Mouse (Mus musculus): Measurements from ENCODE around the gene Cyp2c70.
"Not testable (repeated sequence)": the region's sequence is repeated elsewhere in the genome, so short reads cannot be mapped to it uniquely, and the experiment has no call there.

Cyp2c70 gene

GRCm38 (mm10) chr19:40187160-40187559, at the start of gene Cyp2c70:
Gene Cyp2c70, minus strand, starts transcription at chr19:40187333.
- DNase-seq (ENCODE audit: low spot score): no peak

GRCm38 (mm10) chr19:40232560-40232959, 45.4 kb upstream of the Cyp2c70 start:
- DNase-seq (ENCODE audit: low spot score): no peak

GRCm38 (mm10) chr19:40231825-40232541, 44.9 kb upstream of the Cyp2c70 start:
- DNase-seq (ENCODE audit: low spot score): no peak

GRCm38 (mm10) chr19:40231074-40231738, 44.1 kb upstream of the Cyp2c70 start:
- no peak for DNase-seq (ENCODE audit: low spot score)

GRCm38 (mm10) chr19:40226516-40227151, 39.5 kb upstream of the Cyp2c70 start:
- no peak for DNase-seq (ENCODE audit: low spot score)

DNA sequence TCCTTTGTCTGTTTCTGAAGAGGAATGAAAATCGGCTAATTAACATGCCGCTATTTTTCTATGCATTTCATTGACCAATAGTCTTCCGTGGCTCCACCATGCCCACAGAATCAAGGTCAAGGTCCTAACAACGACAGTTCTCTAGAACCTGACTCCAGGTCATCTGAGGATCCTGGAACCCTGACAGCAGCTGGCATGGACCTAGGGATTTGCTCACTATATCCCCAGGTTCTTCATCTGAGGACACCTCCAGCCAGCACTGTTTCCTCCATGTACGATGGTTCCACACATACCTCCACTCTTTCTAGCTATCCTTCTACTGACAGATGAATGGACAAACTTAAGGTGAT, 38.6 kb upstream of the Cyp2c70 start:
- no peak for DNase-seq (ENCODE audit: low spot score)

GRCm38 (mm10) chr19:40225102-40225760, 38.1 kb upstream of the Cyp2c70 start:
- DNase-seq (ENCODE audit: low spot score): peak; percentile 67

GRCm38 (mm10) chr19:40222307-40222706, 35.2 kb upstream of the Cyp2c70 start:
- DNase-seq (ENCODE audit: low spot score): not testable (repeated sequence)

- DNase-seq (ENCODE audit: low spot score): no peak
These were observed 33.7 kb upstream of the Cyp2c70 start for GRCm38 (mm10) chr19:40220878-40221277.

GRCm38 (mm10) chr19:40202947-40203346, 15.8 kb upstream of the Cyp2c70 start:
- DNase-seq (ENCODE audit: low spot score): not testable (repeated sequence)

DNA sequence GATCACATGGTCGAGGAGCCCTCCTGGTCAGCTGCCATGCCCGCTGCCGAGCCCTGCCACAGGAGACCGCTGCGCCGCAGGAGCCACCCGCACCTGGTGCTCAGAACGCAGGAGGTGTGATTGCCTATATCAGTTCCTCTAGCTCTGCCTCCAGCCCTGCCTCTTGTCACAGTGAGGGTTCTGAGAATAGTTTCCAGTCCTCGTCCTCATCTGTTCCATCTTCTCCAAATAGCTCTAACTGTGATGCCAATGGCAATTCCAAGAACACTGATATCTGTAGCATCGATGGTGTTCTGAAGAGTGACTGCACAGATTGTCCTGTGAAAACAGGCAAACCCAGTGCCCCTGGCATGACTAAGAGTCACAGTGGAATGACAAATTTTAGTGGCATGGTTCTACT, 3.5 kb upstream of the Cyp2c70 start:
- DNase-seq (ENCODE audit: low spot score): no peak

DNA sequence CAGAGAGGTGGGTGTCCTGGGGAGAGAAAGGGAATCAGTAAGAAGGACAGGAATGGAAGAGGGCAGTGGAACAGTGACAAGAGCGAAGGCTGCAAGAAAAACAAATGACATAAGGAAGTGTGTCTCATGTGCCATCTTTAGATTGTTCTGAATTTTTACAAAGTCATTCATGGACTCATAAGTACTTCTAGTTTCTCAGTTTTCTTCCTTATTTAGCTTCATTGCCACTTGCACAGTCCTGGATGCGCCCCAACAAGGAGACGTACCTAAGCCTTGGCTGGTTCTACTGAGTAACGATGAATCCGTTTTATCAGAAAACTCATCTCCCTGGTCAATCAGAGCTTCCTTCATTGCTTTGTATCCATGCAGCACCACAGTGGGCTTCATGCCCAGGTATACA, 3.5 kb downstream of the Cyp2c70 start:
- DNase-seq (ENCODE audit: low spot score): no peak

- no peak for DNase-seq (ENCODE audit: low spot score)
These were observed 8.8 kb downstream of the Cyp2c70 start for GRCm38 (mm10) chr19:40178311-40178710.

DNA sequence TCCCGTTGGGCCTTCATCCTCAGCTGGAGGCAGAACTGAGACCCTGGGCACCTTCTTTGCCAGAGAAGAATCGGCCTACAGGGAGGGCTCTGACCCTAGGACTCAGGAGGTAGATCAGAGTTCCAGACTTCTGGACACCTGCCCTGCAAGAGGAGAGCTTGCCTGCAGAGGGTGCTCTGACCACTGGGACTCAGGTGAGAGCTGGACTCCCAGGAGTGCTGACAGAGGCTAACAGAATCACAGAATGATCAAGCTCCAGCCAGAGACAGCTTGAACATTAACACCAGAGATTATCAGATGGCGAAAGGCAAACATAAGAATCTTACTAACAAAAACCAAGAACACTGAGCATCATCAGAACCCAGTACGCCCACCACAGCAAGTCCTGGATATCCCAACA, 18.7 kb downstream of the Cyp2c70 start:
- DNase-seq (ENCODE audit: low spot score): not testable (repeated sequence)

DNA sequence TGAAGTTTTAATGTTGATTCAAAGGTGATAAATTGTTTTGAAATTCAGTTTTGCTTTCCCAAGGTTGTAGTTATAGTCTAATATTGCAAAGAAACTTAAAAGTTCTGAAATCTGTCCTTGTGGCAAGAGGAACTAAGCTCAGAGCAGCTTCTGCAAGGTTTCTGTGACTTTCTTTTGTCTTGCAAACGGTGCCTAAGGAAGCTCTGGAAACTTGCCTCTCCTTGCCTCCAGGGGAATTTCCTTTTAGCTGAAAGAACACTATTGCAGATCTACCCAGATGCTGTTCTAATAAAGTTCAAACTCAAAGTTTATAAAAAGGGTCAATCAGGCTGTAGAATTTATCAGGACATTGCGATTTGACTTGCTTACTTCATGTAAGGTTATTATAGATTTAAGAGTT, 60.1 kb downstream of the Cyp2c70 start:
- DNase-seq (ENCODE audit: low spot score): not testable (repeated sequence)

DNA sequence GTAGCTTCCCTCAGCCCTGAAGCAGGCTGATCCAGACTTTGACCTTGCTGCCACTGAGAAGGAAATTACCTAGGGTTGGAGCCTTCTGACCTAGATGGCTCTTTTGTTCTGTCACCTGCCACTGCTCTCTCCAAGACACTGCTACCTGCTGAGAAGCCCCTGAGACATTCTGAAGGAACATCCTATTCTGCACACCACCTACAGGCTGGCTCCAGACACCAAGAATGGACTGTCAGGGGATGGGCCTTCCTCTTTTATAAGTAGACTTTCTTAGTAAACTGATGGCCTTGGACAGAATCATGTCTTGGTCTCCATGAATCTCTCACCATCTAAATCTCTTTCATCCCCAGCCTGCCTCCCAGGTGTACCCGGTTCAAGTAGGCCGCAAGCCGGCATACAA, 62.0 kb downstream of the Cyp2c70 start:
- not testable (repeated sequence) for DNase-seq (ENCODE audit: low spot score)

- not testable (repeated sequence) for DNase-seq (ENCODE audit: low spot score)
These were observed 67.5 kb downstream of the Cyp2c70 start for GRCm38 (mm10) chr19:40119624-40120023.
